Mouse (Mus musculus) heart, postnatal 0 days (tissue): ENCODE data around the gene Abtb1.
A peak's percentile ranks its signal among the peaks of the same experiment; 100 is the strongest.

ENCODE experiments used
- CTCF ChIP-seq: IDR thresholded peaks from 2 replicates; pipeline ENCODE4 v1.5.1; 2016; ENCODE audit warnings: antibody characterized with exemption, control low read depth, low read depth
- EP300 ChIP-seq: IDR thresholded peaks from 2 replicates; pipeline ENCODE4 v1.6.1; 2016; ENCODE audit warnings: antibody characterized with exemption, low read depth

DNA sequence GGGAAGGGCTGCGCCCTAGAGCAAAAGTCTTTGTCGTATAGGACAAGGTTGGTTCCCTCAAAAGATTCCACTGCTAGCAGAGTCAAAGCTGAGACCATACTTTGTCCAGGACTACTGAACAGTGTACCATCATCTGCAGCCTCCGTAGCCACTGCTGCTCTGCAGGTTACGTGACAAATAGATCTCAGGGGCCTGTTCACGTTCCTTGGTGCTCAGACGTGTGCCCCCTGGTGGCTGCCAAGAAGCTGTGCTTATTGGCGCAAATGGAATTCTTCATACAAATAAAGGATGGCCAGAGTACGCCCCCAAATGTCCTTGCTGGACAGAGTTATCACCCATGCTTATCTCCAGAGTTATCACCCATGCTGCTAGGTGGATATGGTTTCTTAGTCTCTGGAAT is 10.3 kb downstream of the Abtb1 start:
- peak; percentile 93 for TF ChIP-seq CTCF
- TF ChIP-seq EP300 = no peak
